ENCODE assay signal across 29 mouse cellular contexts in the genomic region with DNA sequence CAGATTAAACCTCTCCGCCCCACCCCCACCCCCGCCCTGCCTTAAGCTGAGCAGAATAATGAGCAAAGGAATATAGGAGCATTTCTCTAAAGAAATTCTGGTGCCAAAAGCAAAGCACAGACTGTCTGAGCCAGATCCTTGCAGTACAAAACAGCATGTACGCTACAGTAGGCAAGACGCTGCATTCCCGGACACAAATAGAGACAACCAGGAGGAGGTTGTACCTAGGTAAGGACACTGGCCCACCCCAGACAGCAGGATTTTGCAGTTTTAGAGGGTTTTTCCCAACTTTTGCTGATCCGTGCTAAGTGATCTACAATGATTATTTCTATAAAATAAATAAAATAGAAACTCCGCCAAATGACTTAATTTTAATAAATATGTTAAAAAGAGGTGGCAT. TPM values are rescaled to one million over a fixed set of nuclear protein-coding genes. Genes with fewer than 3 reads are reported as not detected.
DNase-seq lines count a peak whose midpoint lies in the region; ATAC-seq and TF ChIP-seq lines count a peak whose summit lies in the region.
"Had no signal": no experiment of that assay in that cellular context is flagged by ENCODE, and none has a peak within 500 bp of the region (broad histone marks: within the 10 kb centered on the region; RNA-seq: fewer than 3 reads in every experiment).

No protein-coding gene starts in this region.

- no peaks in the 10 kb centered on the region for H3K36me3 ChIP-seq in heart, embryonic 10.5 days
- H3K36me3 ChIP-seq in limb, embryonic 12.5 days = no peaks in the 10 kb centered on the region
- H3K36me3 ChIP-seq: heart, embryonic 15.5 days; lung, embryonic 15.5 days; midbrain, embryonic 12.5 days; neural tube, embryonic 13.5 days had no signal

- 0 out of 2 replicates have a peak overlapping the region, but pooled peaks have one; percentile 76 for H3K4me2 ChIP-seq in limb, embryonic 12.5 days

- H3K9me3 ChIP-seq in heart, embryonic 10.5 days = no peaks in the 10 kb centered on the region
- H3K9me3 ChIP-seq in limb, embryonic 12.5 days = no peaks in the 10 kb centered on the region
- H3K9me3 ChIP-seq: heart, embryonic 15.5 days; lung, embryonic 15.5 days; midbrain, embryonic 12.5 days; neural tube, embryonic 13.5 days had no signal

- H3K27ac ChIP-seq in heart, embryonic 10.5 days = no peak overlapping the region
- H3K27ac ChIP-seq in limb, embryonic 12.5 days = no peak overlapping the region
- H3K27ac ChIP-seq: heart, embryonic 15.5 days; hindbrain, postnatal 0 days; liver, embryonic 14.5 days; lung, embryonic 15.5 days; macrophage; midbrain, embryonic 12.5 days; neural tube, embryonic 13.5 days had no signal

- 31% methylated on average over 7 of the region's 7 CpGs for WGBS in heart, embryonic 10.5 days
- 31% methylated on average over 7 of the region's 7 CpGs for WGBS in limb, embryonic 12.5 days

- no peak overlapping the region for H3K9ac ChIP-seq in limb, embryonic 12.5 days (replicated peaks)
- H3K9ac ChIP-seq: heart, embryonic 15.5 days; liver, embryonic 14.5 days; lung, embryonic 15.5 days; midbrain, embryonic 12.5 days; neural tube, embryonic 13.5 days had no signal

- peaks cover 75% of the 10 kb centered on the region for H3K27me3 ChIP-seq in heart, embryonic 10.5 days (ENCODE audit: insufficient read depth, poor library complexity, severe bottlenecking)
- peaks cover 73% of the 10 kb centered on the region for H3K27me3 ChIP-seq in limb, embryonic 12.5 days

- DNase-seq in heart, embryonic 10.5 days (ENCODE audit: low spot score) = peak; percentile 39
- DNase-seq in heart, postnatal 14 days = no peak
- DNase-seq in left cerebral cortex, postnatal 36 days (ENCODE audit: low spot score in 2 of 2) = peak; percentile 48 to 50
- no peak for DNase-seq in left cerebral cortex, adult 8-10 months (ENCODE audit: low spot score in 2 of 2)
- peak; percentile 5 for DNase-seq in brain, embryonic 14.5 days (ENCODE audit: low read depth)
- no peak for DNase-seq in gastrocnemius, adult 8-10 months (ENCODE audit: low spot score in 2 of 2)
- DNase-seq: gastrocnemius, postnatal 10 days; right cerebral cortex, postnatal 25 days; thymus, postnatal 25 days had no signal

- TF ChIP-seq CTCF in brain, embryonic 14.5 days (IDR thresholded peaks at IDR 0.05; ENCODE audit: borderline replicate concordance, extremely low read depth, insufficient read depth, insufficient read length) = no peak

- no peak overlapping the region for H3K4me3 ChIP-seq in heart, embryonic 10.5 days
- no peak overlapping the region for H3K4me3 ChIP-seq in limb, embryonic 12.5 days (replicated peaks)

- no peak for TF ChIP-seq POLR2A in brain, embryonic 14.5 days (IDR thresholded peaks at IDR 0.05; ENCODE audit: borderline replicate concordance, extremely low read depth, insufficient read depth, insufficient read length, poor library complexity, severe bottlenecking)

- H3K4me1 ChIP-seq in heart, embryonic 10.5 days = peaks cover 26% of the 10 kb centered on the region
- H3K4me1 ChIP-seq in limb, embryonic 12.5 days (replicated peaks) = peaks cover 31% of the 10 kb centered on the region

- no peak for ATAC-seq in limb, embryonic 12.5 days (ENCODE audit: insufficient number of reproducible peaks, insufficient read depth, low FRiP score, low TSS enrichment, low read depth)
- no peak for ATAC-seq in megakaryocyte progenitor cell, adult 5-6 weeks (replicated peaks; ENCODE audit: poor library complexity)
- ATAC-seq: hindbrain, postnatal 0 days; intestine, postnatal 0 days had no signal

- intact Hi-C loops in heart, postnatal 14 days (cut with DNase I) = no loop called here
- intact Hi-C loops in left cerebral cortex, postnatal 36 days (cut with DNase I) = loop anchor here (1.0 kb wide), 2 partner anchors 14 to 18 kb away; no protein-coding TSS in a partner anchor

RNA-seq across cellular contexts. Expression of a gene that starts 0.7 kb away (rescaled TPM):
- 0.48 TPM in 1 of 2 replicates, not detected in the other for polyA plus RNA-seq in heart, embryonic 10.5 days (2016; fragmentation: Nextera tagmentation; extraction: Ambion mirVana)
- not detected for total RNA-seq in heart, postnatal 14 days (2021)
- total RNA-seq in left cerebral cortex, postnatal 36 days (2021) = 10 to 100 TPM; 84.9 to 98.5 TPM
- total RNA-seq in left cerebral cortex, adult 8-10 months (2022) = 10 to 100 TPM; 61.0 to 79.5 (median 69.2) TPM
- 0.89 and 3.0 TPM in 2 replicates for polyA plus RNA-seq in brain, embryonic 14.5 days (2012; rRNA removed)
- polyA plus RNA-seq in limb, embryonic 12.5 days (2016; fragmentation: Nextera tagmentation; extraction: Ambion mirVana) = not detected in 2 replicates
- total RNA-seq in megakaryocyte progenitor cell, adult 5-6 weeks (2015) = not detected in 2 replicates
- not detected in 2 replicates for total RNA-seq in megakaryocyte progenitor cell, adult 5-6 weeks (2017)
- under 1 TPM in 1 of 4 experiments, not detected in 3; 0.58 TPM for total RNA-seq in gastrocnemius, adult 8-10 months (2022)
- total RNA-seq: common myeloid progenitor, adult 5-6 weeks; gastrocnemius, postnatal 10 days; heart, adult 18-20 months; hematopoietic stem cell, adult 5-6 weeks had no signal
- polyA plus RNA-seq: embryonic facial prominence, embryonic 14.5 days; kidney, embryonic 16.5 days; liver, embryonic 14.5 days; lung, embryonic 15.5 days; macrophage; midbrain, embryonic 12.5 days; neural tube, embryonic 13.5 days; stomach, embryonic 16.5 days had no signal

RNA-seq across cellular contexts. Expression of a gene that starts 10.0 kb away (rescaled TPM):
- polyA plus RNA-seq in heart, embryonic 10.5 days (2016; fragmentation: Nextera tagmentation; extraction: Ambion mirVana) = not detected in 2 replicates
- total RNA-seq in heart, postnatal 14 days (2021) = not detected
- total RNA-seq in left cerebral cortex, postnatal 36 days (2021) = not detected
- under 1 TPM in 1 of 4 experiments, not detected in 3; 0.51 TPM for total RNA-seq in left cerebral cortex, adult 8-10 months (2022)
- not detected in 2 replicates for polyA plus RNA-seq in brain, embryonic 14.5 days (2012; rRNA removed)
- polyA plus RNA-seq in limb, embryonic 12.5 days (2016; fragmentation: Nextera tagmentation; extraction: Ambion mirVana) = not detected in 2 replicates
- total RNA-seq in megakaryocyte progenitor cell, adult 5-6 weeks (2015) = not detected in 2 replicates
- total RNA-seq in megakaryocyte progenitor cell, adult 5-6 weeks (2017) = not detected in 2 replicates
- total RNA-seq in gastrocnemius, adult 8-10 months (2022) = not detected
- total RNA-seq: adrenal gland, postnatal 36 days; common myeloid progenitor, adult 5-6 weeks; gastrocnemius, postnatal 10 days; heart, adult 18-20 months; hematopoietic stem cell, adult 5-6 weeks; hindbrain, postnatal 0 days had no signal
- polyA plus RNA-seq: cerebellum, adult 2 months; embryonic facial prominence, embryonic 14.5 days; heart, embryonic 15.5 days; hindbrain, postnatal 0 days; intestine, postnatal 0 days; kidney, embryonic 16.5 days; large intestine, adult 2 months; limb, embryonic 14.5 days; liver, embryonic 14.5 days; lung, embryonic 15.5 days; macrophage; midbrain, embryonic 12.5 days; neural tube, embryonic 13.5 days; stomach, embryonic 16.5 days had no signal

RNA-seq across cellular contexts. Expression of a gene that starts 27.7 kb away (rescaled TPM):
- polyA plus RNA-seq in heart, embryonic 10.5 days (2016; fragmentation: Nextera tagmentation; extraction: Ambion mirVana) = not detected in 2 replicates
- total RNA-seq in heart, postnatal 14 days (2021) = not detected
- under 1 TPM in 1 of 2 experiments, not detected in 1; 0.05 TPM for total RNA-seq in left cerebral cortex, postnatal 36 days (2021)
- total RNA-seq in left cerebral cortex, adult 8-10 months (2022) = under 1 TPM in 3 of 4 experiments, not detected in 1; 0.07 to 0.08 (median 0.07) TPM
- not detected in 2 replicates for polyA plus RNA-seq in brain, embryonic 14.5 days (2012; rRNA removed)
- not detected in 2 replicates for polyA plus RNA-seq in limb, embryonic 12.5 days (2016; fragmentation: Nextera tagmentation; extraction: Ambion mirVana)
- total RNA-seq in megakaryocyte progenitor cell, adult 5-6 weeks (2015) = not detected in 2 replicates
- not detected in 2 replicates for total RNA-seq in megakaryocyte progenitor cell, adult 5-6 weeks (2017)
- total RNA-seq in gastrocnemius, adult 8-10 months (2022) = not detected
- total RNA-seq: adrenal gland, postnatal 36 days; common myeloid progenitor, adult 5-6 weeks; gastrocnemius, postnatal 10 days; heart, adult 18-20 months; hematopoietic stem cell, adult 5-6 weeks; hindbrain, postnatal 0 days had no signal
- polyA plus RNA-seq: cerebellum, adult 2 months; embryonic facial prominence, embryonic 14.5 days; heart, embryonic 15.5 days; intestine, postnatal 0 days; kidney, embryonic 16.5 days; large intestine, adult 2 months; limb, embryonic 14.5 days; liver, embryonic 14.5 days; lung, embryonic 15.5 days; macrophage; midbrain, embryonic 12.5 days; neural tube, embryonic 13.5 days; stomach, embryonic 16.5 days had no signal

RNA-seq across cellular contexts. Expression of a gene that starts 49.0 kb away (rescaled TPM):
- polyA plus RNA-seq in heart, embryonic 10.5 days (2016; fragmentation: Nextera tagmentation; extraction: Ambion mirVana) = 80.1 and 86.4 TPM in 2 replicates
- 10 to 100 TPM; 41.2 to 43.1 TPM for total RNA-seq in heart, postnatal 14 days (2021)
- 10 to 100 TPM; 64.0 to 70.3 TPM for total RNA-seq in left cerebral cortex, postnatal 36 days (2021)
- 10 to 100 TPM; 65.0 to 72.7 (median 68.9) TPM for total RNA-seq in left cerebral cortex, adult 8-10 months (2022)
- 98.0 and 108 TPM in 2 replicates for polyA plus RNA-seq in brain, embryonic 14.5 days (2012; rRNA removed)
- polyA plus RNA-seq in limb, embryonic 12.5 days (2016; fragmentation: Nextera tagmentation; extraction: Ambion mirVana) = 90.1 and 94.1 TPM in 2 replicates
- 42.3 and 48.3 TPM in 2 replicates for total RNA-seq in megakaryocyte progenitor cell, adult 5-6 weeks (2015)
- total RNA-seq in megakaryocyte progenitor cell, adult 5-6 weeks (2017) = 42.2 and 44.1 TPM in 2 replicates
- total RNA-seq in gastrocnemius, adult 8-10 months (2022) = 10 to 100 TPM; 36.4 to 47.4 (median 42.7) TPM

Comparison
In these comparisons a context has a peak if more than half of its experiments do, and no peak if none do; other contexts are left out.
1. DNase-seq: peak in heart, embryonic 10.5 days (single experiment), left cerebral cortex, postnatal 36 days (2 of 2) and brain, embryonic 14.5 days (single experiment); none in heart, postnatal 14 days (0 of 2), left cerebral cortex, adult 8-10 months (0 of 2) and gastrocnemius, adult 8-10 months (0 of 2).
2. RNA of a gene that starts 0.7 kb away (total RNA-seq): 84.9 to 98.5 TPM in left cerebral cortex, postnatal 36 days and 61.0 to 79.5 TPM in left cerebral cortex, adult 8-10 months; not detected in heart, postnatal 14 days, 0.58 TPM in gastrocnemius, adult 8-10 months and not detected in megakaryocyte progenitor cell, adult 5-6 weeks; every median in the first group is over 10 times any median in the second.